Mouse (Mus musculus) liver, embryonic 18 days (tissue): Measurements from ENCODE around the gene Krt8. TPM values are rescaled to one million over a fixed set of nuclear protein-coding genes. Genes with fewer than 3 reads are reported as not detected.

Source experiments
- polyA plus RNA-seq: library from polyadenylated mRNA; depleted of rRNA; stranded (reverse); fragments of >200 nt; gene quantifications from 2 replicates; pipeline ENCODE4 v1.2.3, GENCODE M21; 2012; rRNA removed

Krt8 gene
- polyA plus RNA-seq = 70.7 and 89.5 TPM in 2 replicates

DNA sequence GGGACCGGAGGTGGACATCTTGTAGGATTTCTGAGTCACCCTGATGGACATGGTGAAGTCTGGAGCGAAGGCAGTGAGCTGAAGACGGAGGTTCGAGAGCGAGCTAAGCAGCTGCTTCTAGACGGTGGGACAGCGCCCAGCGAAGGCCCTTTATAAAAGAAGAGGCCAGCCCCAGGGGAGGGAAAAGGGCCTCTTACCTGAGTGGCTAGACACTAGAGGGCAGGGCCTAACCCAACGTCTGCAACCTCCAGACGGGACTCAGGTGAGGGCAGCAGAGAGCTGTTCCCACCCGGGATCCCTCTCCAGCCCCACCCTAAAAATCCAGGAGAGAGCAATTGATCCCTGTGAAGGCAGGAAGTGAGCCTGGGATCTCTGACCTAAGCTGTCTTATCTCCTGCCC, at the start of gene Krt8:
Krt8 (minus strand) TSS at position 294 of the 400 bp plus-strand sequence.

GRCm38 (mm10) chr15:102028040-102028439, 23.8 kb upstream of the Krt8 start, which contains the start of gene Krt18:
Gene Krt18, plus strand, starts transcription at chr15:102028180.

DNA sequence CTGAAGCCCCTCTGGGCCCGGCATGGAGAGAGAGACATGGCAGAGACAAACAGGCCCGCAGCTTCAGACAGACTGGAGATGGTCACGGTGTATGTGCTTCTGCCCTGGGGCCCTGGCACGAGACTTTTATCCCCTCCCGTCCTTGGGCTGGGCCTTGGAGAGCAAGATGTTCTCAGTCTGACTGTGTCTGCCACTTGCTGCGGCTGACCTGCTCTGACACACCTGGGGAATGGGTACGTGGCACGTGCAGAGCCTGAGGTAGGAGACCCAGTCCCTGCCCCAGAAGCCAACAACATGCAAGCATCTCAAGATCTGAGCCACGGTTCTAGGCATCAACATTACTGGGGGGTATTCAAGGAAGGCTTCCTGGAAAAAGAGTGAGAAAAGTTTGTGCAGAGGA, 50.1 kb downstream of the Krt8 start, which contains the start of gene Krt78:
Krt78 (minus strand) TSS at position 101 of the 400 bp plus-strand sequence.

Other genes starting within 250 kb of the Krt8 start
- gene Krt72, start 218.0 kb downstream of the Krt8 start, polyA plus RNA-seq = not detected in 2 replicates
- not detected in 2 replicates for gene Krt73, start 202.1 kb downstream of the Krt8 start, polyA plus RNA-seq
- not detected in 2 replicates for gene Krt2, start 186.3 kb downstream of the Krt8 start, polyA plus RNA-seq
- gene Krt1, start 153.7 kb downstream of the Krt8 start, polyA plus RNA-seq = 0.02 TPM in 1 of 2 replicates, not detected in the other
- gene Krt77, start 134.8 kb downstream of the Krt8 start, polyA plus RNA-seq = not detected in 2 replicates
- not detected in 2 replicates for gene Krt76, start 111.6 kb downstream of the Krt8 start, polyA plus RNA-seq
- gene Krt4, start 79.7 kb downstream of the Krt8 start, polyA plus RNA-seq = 0.10 and 0.16 TPM in 2 replicates
- gene Krt79, start 64.2 kb downstream of the Krt8 start, polyA plus RNA-seq = 0.04 TPM in 1 of 2 replicates, not detected in the other
- gene Krt78, start 50.2 kb downstream of the Krt8 start, polyA plus RNA-seq = 0.01 TPM in 1 of 2 replicates, not detected in the other
- gene Krt18, start 23.7 kb upstream of the Krt8 start, polyA plus RNA-seq = 69.9 and 86.6 TPM in 2 replicates
- gene Eif4b, start 69.3 kb upstream of the Krt8 start, polyA plus RNA-seq = 57.2 and 64.5 TPM in 2 replicates
- gene Tns2, start 95.9 kb upstream of the Krt8 start, polyA plus RNA-seq = 9.6 and 10.3 TPM in 2 replicates
- gene Spryd3, start 131.8 kb upstream of the Krt8 start, polyA plus RNA-seq = 14.1 and 15.2 TPM in 2 replicates
- 2.3 and 2.6 TPM in 2 replicates for gene Igfbp6, start 139.9 kb upstream of the Krt8 start, polyA plus RNA-seq
- 26.4 and 26.5 TPM in 2 replicates for gene Soat2, start 146.0 kb upstream of the Krt8 start, polyA plus RNA-seq
- 17.1 and 18.6 TPM in 2 replicates for gene Zfp740, start 198.8 kb upstream of the Krt8 start, polyA plus RNA-seq
- 137 and 161 TPM in 2 replicates for gene Csad, start 200.2 kb upstream of the Krt8 start, polyA plus RNA-seq
- gene Itgb7, start 227.5 kb upstream of the Krt8 start, polyA plus RNA-seq = 2.8 and 2.9 TPM in 2 replicates